Mouse (Mus musculus) embryonic facial prominence, embryonic 14.5 days (tissue): ENCODE data around the gene Kcnip2. TPM values are rescaled to one million over a fixed set of nuclear protein-coding genes. Genes with fewer than 3 reads are reported as not detected.

Source experiments
- ATAC-seq: fragments of 200-750 bp; cut with Nextera tagmentation; 2 replicates; pipeline ENCODE4 v1.8.0; 2017; ENCODE audit warnings: low read depth, moderate number of reproducible peaks, moderate TSS enrichment
- DNase-seq: peaks from one replicate; pipeline ENCODE4 v3.0.0-alpha.2; 2015; ENCODE audit warnings: low spot score
- H3K27ac ChIP-seq: fragments of 300-500 bp; sonication (generic); replicated peaks from 2 replicates; pipeline ENCODE4 v1.5.1; 2014; ENCODE audit warnings: low read depth, mild to moderate bottlenecking, low read length, moderate library complexity
- H3K27me3 ChIP-seq: fragments of 300-500 bp; sonication (generic); replicated peaks from 2 replicates; pipeline ENCODE4 v1.6.1; 2014; ENCODE audit warnings: low read length; ENCODE audit not compliant: control insufficient read depth, insufficient read depth
- H3K36me3 ChIP-seq: fragments of 300-500 bp; sonication (generic); 2 replicates; pipeline ENCODE4 v1.6.1; 2014; ENCODE audit warnings: low read length, mixed read lengths; ENCODE audit not compliant: control insufficient read depth, insufficient read depth
- H3K4me1 ChIP-seq: fragments of 300-500 bp; sonication (generic); 2 replicates; pipeline ENCODE4 v1.6.1; 2014; ENCODE audit warnings: antibody characterized with exemption, low read length; ENCODE audit not compliant: control insufficient read depth, insufficient read depth
- H3K4me2 ChIP-seq: fragments of 300-500 bp; sonication (generic); 2 replicates; pipeline ENCODE4 v1.6.1; 2014; ENCODE audit warnings: low read depth, mild to moderate bottlenecking, low read length, moderate library complexity, mixed read lengths
- H3K4me3 ChIP-seq: fragments of 300-500 bp; sonication (generic); 2 replicates; pipeline ENCODE4 v1.5.1; 2014; ENCODE audit warnings: low read depth, mild to moderate bottlenecking, low read length
- H3K9ac ChIP-seq: fragments of 300-500 bp; sonication (generic); 2 replicates; pipeline ENCODE4 v1.6.1; 2014; ENCODE audit warnings: low read depth, mild to moderate bottlenecking, low read length, moderate library complexity, mixed read lengths
- H3K9me3 ChIP-seq: fragments of 300-500 bp; sonication (generic); 2 replicates; pipeline ENCODE4 v1.6.1; 2016; ENCODE audit warnings: low read length; ENCODE audit not compliant: control insufficient read depth
- WGBS: fragments of 180-500 bp; shearing (Covaris S2); extraction: QIAGEN DNeasy Blood & Tissue Kit; methylation state at CpG from one replicate; pipeline ENCODE4 v1.1.7; 2014; 5-methylcytosine and 5-hydroxymethylcytosine counted together
- polyA plus RNA-seq: library from polyadenylated mRNA; unstranded; fragments of >200 nt; fragmentation: Nextera tagmentation; extraction: Ambion mirVana; gene quantifications from 2 replicates; pipeline ENCODE4 v1.2.1, GENCODE M21; 2014

Gene Kcnip2
- polyA plus RNA-seq, 1 experiment from 2014 or later, result 1.5 TPM

DNA sequence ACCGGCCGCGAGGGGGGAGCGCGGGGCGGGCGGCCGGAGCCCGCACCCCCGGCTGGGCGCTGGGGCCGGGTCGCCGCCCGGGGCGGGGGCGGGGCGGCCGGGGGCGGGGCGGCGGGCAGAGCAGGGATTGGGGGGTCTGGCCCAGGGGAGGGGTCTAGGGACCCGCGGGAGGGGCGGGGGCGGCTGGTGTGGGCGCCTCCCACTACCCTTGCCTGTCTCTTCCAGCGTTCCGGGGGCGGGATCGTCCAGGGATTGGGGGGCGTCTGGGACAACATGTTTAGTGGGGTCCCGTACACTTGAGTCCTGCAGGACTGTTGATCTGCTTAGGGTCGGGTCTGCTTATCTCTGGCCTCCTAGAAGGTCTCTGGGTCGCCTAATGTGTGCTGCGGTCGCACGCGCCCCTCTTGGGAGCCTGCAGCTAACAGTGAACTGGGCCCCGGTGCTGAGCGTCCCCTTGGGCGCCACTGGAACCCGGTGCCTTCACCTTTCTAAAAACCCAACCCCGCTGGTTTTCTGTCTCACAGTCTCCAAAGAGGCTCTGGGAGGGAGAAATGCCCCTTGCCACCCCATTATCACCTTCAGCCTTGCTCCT, 72.8 kb downstream of the Kcnip2 start:
- peak overlapping the region; percentile 55 for H3K9ac ChIP-seq
- WGBS, result 3% methylated on average over 8 of the region's 44 CpGs
- no peak overlapping the region for H3K27ac ChIP-seq
- DNase-seq (no peak), ATAC-seq (no peak)
- peaks cover 25% of the 10 kb centered on the region; the same call in 1 of the 2 replicates for H3K4me1 ChIP-seq
- H3K9me3 ChIP-seq, result no peaks in the 10 kb centered on the region
- no peaks in the 10 kb centered on the region for H3K36me3 ChIP-seq
- peak overlapping the region; percentile 88 for H3K4me2 ChIP-seq
- peaks cover 80% of the 10 kb centered on the region for H3K27me3 ChIP-seq
- peak overlapping the region; percentile 48 for H3K4me3 ChIP-seq

DNA sequence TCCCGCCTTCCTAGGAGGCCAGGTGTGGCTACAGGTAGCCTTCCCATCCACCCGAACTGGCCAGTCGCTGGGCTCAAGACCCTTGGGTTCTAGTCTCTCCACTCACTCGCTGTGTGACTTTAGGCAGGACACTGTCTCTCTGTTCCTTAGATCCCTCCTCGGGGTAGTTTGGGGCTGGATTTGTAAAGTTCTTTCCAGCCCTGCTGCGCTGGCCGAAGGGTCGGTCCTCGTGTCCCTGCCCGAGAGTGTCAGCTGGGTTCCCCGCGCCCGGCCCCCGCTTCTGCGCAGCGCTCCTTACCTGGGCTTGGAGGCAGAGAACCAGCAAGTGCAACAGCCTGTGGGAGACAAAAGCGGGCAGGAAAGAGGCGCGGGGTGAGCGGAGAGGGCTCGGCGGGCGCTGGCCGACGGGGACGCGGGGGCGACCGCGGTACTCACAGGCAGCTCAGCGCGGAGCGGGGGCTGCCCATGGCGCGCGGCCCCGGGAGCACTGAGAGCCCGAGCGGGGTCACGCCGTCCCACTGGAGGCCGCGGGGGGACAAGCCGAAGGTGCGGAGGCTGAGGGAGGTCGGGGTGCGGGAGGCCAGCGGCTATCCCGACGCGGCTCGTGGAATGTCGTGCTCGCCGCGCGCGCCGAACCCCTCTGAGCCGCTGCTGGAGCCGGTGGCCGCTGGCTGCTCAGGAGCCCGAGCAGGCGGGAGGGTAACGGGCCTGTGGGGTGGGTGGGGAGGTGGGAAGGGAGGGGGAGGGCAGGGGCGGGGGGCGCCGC, 73.5 kb downstream of the Kcnip2 start, which contains the start of gene Fgf8:
Fgf8 (minus strand) TSS at position 698 of the 766 bp plus-strand sequence.
- 0% methylated on average over 20 of the region's 68 CpGs for WGBS
- Histone ChIP-seq H3K4me2 (peak within 1 kb of the TSS; percentile 88), H3K9me3 (no peaks in the 10 kb centered on the region), H3K9ac (peak within 1 kb of the TSS; percentile 55), H3K36me3 (no peaks in the 10 kb centered on the region), H3K27me3 (peaks cover 87% of the 10 kb centered on the region), H3K4me1 (peaks cover 27% of the 10 kb centered on the region), H3K4me3 (peak within 1 kb of the TSS; percentile 48), H3K27ac (no peak within 1 kb of the TSS)
- no peak for ATAC-seq
- DNase-seq, result no peak

Other genes with a start within 250 kb of the Kcnip2 start
- 6.1 and 6.9 TPM in 2 replicates for gene Fbxw4, start 155.7 kb downstream of the Kcnip2 start, polyA plus RNA-seq
- 0.25 TPM in 1 of 2 replicates, not detected in the other for gene Fgf8, start 73.1 kb downstream of the Kcnip2 start, polyA plus RNA-seq
- 18.9 and 19.8 TPM in 2 replicates for gene Npm3, start 66.5 kb downstream of the Kcnip2 start, polyA plus RNA-seq
- 52.3 and 56.5 TPM in 2 replicates for gene Mgea5, start 32.2 kb downstream of the Kcnip2 start, polyA plus RNA-seq
- gene Armh3, start 182.4 kb upstream of the Kcnip2 start, polyA plus RNA-seq, result 13.7 and 15.2 TPM in 2 replicates
- 4.5 and 6.4 TPM in 2 replicates for gene Hps6, start 187.4 kb upstream of the Kcnip2 start, polyA plus RNA-seq
- gene Pprc1, start 228.8 kb upstream of the Kcnip2 start, polyA plus RNA-seq, result 41.8 and 41.9 TPM in 2 replicates
- 80.6 and 82.0 TPM in 2 replicates for gene Ldb1, start 229.2 kb upstream of the Kcnip2 start, polyA plus RNA-seq